Mouse (Mus musculus): ENCODE measurements at regions not wholly inside any gene's neighbourhood (a gene's known extent, or its start where the extent isn't known, plus 50 kb on each side); places are given as distances from the start of the nearest gene placed in this dataset.

DNA sequence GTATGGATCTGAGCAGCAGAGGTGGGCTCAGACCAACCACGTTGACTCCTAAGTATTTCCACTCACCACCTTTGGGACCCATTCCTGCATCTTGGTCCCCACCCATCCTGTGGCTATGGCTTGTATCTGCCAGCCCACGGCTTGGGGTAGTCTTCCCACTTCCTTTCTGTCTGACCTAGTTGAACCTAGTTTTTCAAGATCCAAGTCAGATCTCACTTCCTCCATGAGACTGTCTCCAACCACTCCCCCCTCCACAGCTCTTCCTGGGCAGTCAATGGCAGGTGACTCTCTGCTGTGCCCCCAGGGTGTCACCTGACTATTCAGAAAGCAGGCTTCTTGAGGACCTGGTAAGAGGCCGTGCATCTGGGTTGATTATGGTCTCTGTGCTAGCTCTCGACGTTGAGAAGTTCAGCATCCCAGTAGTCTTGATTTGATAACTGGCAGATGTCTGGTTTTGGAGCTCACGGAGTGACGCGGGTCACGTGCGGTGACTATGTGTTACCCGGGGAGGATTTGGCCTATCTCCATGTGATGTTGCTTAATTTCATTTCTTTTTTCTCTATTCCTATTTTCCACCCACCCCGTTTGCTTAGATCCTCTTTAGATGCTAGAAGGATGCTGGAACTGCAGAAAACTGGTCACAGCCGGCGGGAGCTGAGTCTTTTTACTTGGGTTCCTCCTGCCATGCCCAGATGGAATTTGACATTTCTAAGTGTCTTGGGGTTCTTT, 147.5 kb upstream of the Mrps10 start:
- no peak for DNase-seq

DNA sequence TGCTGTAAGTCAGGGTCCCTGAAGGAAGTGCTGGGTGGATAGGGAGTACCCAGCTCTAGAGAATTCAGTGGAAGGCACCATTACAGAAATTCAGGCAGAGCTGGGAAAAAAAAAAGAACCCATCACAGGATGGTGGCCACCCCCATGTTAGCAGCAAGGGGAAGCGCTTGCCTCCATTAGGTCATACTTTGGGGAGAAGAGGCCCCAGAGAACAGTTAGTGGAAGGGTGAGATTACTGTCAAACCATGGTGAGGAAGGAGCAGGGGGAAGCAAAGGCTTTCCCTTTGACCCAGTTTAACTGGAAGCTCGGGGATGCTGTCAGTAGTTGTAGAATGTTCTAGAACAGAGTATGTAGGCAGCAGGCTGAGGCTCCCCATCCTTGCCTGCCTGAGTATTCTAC, 148.8 kb upstream of the Mrps10 start:
- no peak for DNase-seq

DNA sequence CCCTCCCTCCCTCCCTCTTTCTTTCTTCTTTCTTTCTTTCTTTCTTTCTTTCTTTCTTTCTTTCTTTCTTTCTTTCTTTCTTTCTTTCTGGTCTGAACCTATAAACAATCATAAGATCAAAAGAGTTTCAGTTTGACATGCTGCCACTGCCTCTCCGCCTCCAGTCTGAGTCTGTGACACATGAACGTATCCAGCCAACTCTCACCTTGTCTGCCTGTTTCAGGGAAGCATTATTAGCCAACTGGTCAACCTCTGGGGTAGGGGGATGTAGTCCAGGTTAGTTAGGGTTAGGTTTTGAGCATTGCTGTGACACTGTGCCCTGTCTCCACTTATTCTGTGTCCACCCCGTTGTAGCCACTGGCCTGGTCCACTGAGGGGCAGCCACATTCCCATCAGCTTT, 152.2 kb upstream of the Mrps10 start:
- DNase-seq = no peak

DNA sequence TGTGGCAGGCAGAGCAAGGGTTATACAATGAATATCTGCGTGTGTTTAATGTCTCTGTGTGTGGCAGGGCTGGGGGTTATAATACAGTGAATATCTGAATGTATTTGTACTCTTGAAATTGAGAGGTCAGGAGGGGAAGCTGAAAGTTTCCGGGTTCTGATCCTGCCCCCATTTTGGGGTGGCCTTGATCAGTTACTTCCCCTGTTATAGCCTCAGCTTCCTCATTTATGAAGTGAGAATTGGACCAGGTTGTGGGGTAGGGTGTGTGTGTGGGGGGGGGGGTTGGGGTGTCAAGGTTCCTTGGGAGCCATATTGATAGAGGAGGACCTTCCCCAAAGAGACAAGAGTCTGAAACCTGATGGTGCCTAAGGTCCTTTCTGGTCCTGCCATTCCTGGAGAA, 152.8 kb upstream of the Mrps10 start:
- no peak for DNase-seq

DNA sequence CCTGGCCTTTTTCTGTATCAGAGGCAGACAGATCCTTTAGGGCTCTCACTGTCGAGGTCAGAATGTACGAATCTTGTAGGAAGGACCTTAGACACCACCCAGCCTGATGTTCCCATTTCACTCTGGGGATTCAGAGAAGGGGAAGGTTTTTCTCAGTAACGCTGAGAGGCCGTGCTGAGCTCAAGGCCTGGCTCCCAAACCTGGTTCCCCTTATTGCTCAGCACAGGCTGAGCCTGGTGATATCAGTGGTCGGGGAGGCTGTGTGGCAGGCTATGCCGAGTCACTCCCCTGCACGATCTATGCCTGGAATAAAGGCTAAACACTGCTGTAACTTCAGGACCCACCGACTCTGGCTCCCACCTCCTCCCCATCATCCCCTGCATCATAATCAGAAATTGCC, 154.6 kb upstream of the Mrps10 start:
- DNase-seq = no peak

DNA sequence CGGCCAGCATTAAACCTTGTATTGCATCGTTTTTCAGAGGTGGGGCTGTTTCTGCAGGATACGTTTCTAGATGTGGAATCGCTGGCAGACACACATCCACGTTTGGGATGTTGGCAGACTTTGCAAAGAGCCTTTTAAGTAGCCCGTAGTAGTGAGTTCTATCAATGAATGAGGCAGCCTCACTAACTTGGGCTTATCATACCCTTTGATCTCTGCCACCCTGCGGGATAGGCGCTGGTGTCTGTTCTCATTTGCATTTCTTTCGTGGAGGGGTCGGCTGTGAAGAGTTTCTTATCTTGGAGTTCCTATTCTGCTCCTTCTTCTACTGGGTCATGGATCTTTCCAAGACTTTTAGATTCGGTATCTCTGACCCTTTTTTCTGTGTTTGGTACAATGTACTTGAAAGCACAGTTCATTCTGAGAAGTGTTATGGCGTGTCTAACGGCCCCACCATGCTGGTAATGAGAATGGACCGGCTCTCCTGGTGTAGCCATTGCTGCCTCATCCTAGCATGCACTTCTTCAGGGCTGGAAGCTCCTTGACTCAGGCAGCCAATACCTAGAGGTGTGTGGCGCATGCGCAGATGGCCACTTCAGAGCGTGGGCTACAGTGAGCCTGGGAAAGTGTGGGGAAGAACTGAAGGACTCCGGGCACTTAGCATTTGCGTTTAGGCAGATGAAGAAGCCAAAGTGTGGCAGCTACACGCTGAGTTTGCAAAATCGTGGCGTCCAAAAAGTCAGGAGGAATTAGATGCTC, 158.1 kb upstream of the Mrps10 start:
- no peak for DNase-seq

DNA sequence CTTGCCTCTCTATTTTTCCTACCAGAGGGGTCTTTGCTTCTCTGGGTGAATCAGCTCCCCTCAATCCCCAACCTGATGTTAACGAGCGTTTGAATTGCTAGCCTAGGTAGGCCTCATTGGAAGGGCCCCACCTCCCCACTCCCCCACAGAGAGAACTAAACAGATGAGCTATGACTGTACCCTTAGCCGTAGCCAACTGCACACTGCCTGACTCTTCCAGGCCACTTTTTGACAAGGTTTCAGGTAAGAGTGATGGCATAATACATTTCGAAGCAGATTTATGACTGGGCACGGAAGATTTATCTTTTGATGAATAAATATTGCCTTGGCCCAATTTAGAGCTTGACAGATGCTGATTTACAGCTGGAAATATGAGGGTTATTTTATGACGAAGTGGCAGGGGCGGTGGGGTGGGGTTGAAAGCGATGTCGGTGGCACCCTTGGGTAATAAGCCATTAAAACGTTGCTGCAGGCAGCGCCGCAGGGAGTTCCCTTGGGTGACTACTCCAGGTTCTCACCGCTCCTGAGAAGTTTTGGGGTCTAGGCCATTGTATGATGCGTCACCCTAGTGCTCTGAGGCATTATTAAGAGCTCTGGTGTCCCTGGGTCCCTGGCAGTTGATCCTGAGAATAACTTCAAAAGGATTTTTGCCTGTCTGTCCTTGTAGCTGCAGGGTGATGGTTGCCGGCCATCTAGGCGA, 159.7 kb upstream of the Mrps10 start:
- no peak for DNase-seq

DNA sequence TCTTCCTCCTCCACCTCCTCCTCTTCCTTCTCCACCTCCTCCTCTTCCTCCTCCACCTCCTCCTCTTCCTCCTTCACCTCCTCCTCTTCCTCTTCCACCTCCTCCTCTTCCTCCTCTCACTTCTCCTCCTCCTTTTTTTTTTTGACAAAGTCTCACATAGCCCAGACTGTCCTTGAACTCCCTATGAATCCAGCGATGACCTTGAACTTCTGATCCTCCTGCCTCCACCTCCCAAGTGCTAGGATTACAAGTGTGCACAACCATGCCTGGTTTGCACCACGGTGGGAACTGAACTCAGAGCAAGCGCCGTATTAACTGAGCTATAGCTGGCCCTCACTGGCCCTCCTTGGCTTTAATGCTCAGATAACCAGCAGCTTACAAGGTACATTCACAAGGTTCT, 161.2 kb upstream of the Mrps10 start:
- DNase-seq = no peak

DNA sequence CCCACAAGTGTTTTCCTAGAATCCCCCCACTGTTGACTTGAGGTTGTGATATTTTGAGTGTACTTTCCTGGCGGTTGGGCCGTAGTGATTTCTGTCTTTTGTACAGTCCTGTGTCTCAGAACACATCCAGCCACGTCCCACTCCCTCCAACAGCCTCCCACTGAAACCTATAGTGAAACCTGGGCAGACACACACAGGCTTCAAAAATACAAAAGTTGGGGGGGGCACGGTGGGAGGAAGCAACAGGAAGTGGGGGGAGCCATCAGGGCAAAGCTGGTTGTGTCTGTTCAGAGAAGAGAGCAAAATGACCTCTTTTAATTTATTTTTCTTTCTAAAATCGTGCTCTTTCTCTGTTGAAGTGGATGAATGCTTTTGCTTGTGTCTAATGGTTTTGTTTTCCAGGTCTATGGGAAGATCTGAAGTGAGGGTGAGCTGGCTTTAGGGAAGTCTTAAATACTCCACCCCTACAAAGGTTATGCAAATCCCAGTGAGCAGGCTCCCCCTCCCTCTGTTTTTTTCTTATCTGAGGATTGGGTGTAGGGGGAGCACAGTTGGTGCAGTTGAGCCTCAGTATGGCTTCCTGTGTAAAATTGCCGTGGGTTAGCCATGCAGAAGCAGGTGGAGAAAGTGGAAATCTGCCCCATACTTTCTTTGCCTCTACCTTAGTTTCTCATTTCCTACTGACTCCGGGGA, 164.1 kb upstream of the Mrps10 start:
- DNase-seq = no peak

DNA sequence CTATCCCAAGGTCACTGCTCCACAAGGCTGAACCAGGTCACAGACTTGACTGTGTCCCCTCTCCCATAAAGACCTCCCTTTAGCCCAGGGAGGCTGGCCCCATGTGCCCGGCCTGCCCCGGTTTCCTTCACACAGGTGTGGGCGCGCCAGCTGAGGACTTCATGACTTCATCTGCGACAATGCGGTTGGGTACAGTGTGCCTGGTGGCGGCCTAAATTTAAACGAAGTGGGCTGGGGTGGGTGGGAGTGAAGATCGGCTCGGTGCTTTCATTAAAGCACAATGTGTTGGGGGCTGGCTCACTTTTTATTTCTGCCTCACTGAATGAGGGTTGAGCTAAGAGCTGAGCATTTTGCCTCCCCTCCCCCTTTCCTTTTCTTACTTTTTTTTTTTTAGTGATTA, 169.5 kb upstream of the Mrps10 start:
- no peak for DNase-seq

DNA sequence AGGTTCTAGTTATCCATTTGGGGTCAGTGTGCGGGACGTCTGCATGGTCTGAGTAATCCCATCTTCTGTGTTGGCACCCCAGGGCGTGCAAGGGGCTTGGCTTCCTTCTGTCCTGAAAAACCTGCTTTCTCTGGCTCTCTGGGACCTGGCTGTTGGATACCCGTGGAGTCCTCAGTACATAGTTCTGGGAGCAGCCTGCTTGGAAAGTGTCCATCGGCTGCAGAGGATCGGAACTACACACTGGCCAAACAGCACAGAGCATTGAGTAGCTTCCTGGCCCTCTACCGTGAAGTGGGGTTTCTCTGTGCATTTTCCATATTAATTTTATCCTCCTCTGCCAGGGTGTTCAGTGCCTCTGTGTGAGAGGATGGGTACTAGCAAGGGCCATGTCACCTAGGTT, 170.7 kb upstream of the Mrps10 start:
- peak; percentile 23 to 26 for DNase-seq

DNA sequence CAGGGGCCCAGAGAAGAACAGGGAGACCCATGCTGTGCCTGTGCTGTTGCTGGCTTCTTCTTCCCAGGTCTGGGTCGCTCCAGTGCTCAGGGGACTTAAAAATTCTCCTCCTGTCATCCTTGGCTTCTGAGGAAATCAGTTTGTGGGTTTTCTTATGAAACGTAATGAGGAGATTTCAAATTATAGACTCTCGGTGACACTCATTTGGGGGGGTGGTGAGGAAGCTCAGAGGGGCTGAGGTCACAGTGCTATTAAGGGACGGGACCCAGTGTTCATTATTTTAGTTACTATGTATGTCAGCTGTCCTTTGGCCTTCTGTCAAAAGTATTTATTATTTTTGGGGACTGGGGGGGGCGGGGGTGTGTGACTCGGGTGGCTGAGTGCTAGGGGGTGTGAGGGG, 171.7 kb upstream of the Mrps10 start:
- DNase-seq = no peak

DNA sequence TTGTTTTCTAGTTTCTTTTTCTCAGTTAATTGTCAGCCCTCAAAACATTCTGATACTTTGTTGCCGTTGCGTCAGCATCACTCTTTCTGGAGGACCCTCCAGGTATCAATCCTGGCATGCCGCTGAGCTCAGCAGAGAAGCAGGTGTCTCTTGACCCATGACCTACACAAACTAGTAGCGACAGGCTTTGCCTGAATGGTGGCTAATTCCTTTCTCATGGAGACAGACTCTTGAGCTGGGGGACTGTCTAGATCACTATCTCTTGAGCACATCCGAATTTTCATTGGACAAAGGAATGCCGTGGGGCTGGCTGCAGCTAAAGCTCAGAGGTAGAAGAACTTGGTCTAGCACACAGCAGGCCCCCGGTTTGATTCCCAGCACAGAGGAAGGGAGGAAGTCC, 172.7 kb upstream of the Mrps10 start:
- no peak for DNase-seq

DNA sequence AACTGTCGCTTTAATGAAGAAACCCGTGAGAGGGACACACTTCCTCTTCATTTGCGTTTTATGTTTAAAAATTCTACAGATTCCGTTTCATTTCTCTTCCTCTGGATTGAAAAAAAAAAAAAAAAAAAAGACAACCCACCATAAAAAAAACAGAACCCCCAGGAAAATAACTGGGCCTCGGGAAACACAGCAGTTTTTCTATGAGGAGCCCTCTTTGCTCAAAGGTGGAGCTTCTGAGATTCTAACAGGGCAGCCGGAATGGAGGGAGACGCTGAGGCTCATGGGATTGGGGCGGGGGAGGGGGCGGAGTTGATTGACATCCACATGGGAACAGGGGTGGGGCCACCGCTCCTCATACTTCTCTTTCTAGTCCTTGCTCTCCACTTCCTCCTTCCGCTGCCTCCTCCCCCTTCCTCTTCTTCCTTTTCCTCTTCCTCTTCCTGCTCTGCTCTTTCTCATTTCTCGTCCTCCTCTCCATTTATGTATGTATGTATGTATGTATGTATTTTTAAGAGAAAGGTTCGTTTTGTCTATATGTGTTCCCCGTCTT, 174.1 kb upstream of the Mrps10 start:
- DNase-seq = no peak

DNA sequence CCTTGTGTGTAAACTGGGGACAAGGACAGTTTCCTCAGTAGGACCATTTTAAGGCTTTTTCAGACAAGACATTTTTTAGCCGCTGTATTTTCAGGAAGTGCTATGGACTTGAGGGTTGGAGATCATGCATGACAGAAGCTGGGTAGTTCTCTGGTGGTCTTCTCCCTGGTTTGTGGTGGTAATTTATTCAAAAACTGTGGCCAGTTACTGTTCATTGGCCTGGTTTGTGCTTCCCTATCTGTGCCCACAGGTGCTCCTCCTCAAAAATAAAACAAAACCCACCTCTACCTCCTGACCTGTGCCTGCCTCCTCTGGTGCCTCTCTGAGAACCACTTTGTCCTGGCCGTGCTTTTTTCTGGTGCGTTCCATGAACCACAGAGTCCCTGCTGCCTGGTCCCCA, 177.3 kb upstream of the Mrps10 start:
- DNase-seq = no peak

DNA sequence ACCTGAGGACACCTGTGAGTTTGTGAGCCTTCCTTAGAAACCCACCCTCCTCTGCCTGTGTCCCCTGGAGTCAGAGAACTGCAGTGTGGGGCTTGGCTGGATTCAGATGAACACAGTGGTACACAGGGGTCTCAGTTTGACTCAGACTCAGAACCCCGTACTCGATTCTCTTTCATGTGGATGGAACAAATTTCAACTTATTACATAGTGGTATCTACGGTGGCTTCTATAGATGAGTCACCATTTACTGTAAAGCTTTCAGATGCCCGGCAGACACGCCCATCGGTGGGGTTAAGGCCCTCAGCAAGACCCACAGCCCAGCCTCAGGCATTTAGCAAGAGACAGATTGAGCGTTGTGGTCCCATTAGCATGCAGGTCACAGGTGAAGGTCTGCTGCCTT, 178.9 kb upstream of the Mrps10 start:
- no peak for DNase-seq

DNA sequence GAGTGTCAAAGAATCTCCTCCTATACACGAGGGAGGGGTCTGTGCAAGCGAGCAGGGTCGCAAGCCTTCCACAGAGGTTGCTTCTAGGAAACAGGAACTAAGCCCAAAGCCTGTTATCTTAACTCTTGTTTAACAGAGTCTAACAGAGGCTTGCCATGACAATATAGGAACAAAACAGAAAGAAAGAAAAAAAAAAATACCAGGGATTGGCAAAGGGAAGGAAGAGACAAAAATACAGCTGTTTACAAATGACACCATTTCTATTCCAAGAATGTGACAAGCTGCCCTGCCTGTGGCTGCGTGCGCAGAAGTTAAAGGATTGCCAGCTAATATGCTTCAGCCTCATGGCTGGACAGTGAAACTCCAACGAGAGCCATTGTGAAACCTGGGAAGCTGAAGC, 173.8 kb upstream of the Ubr2 start:
- DNase-seq = no peak

DNA sequence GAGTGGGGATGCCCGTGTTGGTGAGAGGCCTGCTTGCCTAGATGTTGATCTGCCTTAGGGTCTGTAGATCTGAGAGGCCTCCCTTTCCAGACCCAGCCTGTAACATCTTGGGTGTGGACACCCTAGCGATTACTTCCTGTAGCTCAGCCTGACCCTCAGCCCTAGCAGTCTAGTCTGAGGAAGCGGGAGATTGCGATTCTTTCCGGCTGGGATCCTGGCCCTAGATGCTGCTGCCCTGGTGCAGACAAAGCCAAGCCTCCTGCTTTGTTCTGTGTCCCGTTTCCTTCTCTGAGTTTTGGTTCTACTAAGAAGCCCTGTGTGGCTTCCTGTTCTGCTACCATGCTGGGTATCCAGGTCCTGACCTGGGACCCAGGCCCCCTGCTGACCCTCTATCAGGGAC, 171.8 kb upstream of the Ubr2 start:
- no peak for DNase-seq

DNA sequence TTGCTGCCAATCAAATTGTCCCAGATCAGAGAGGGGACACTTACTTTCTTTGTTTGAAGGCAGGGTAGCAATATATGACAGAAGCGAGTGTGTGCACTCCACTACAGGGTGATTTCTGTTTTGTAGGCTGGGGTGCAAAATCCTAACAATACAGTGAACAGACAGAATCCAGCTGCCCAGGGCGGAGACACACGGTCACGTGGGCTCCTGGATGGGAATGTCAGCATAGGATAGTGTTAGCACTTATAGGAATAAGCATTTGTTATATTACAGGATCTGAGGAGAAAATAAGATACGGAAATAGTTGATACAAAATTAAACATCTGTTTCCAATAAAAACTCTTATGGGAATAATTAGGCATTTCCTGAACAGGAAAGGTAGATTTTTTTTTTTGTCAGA, 169.1 kb upstream of the Ubr2 start:
- no peak for DNase-seq

DNA sequence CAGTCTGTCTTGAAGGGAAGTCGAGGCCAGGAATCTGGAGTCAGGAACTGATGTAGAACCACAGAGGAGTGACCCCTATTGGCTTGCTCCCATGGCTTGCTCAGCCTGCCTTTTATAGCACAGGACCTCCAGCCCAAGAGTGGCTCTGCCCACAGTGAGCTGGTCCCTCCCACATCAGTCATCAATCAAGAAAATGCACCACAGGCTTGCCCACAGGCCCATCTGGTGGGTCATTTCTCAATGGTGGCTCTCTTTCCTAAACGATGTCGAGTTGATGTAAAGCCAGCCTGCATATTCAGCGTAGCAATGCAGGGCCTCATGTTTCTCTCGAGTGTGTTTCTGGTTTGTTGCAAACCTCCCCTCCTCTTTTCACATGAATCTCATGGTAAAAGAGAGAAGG, 168.3 kb upstream of the Ubr2 start:
- no peak for DNase-seq

DNA sequence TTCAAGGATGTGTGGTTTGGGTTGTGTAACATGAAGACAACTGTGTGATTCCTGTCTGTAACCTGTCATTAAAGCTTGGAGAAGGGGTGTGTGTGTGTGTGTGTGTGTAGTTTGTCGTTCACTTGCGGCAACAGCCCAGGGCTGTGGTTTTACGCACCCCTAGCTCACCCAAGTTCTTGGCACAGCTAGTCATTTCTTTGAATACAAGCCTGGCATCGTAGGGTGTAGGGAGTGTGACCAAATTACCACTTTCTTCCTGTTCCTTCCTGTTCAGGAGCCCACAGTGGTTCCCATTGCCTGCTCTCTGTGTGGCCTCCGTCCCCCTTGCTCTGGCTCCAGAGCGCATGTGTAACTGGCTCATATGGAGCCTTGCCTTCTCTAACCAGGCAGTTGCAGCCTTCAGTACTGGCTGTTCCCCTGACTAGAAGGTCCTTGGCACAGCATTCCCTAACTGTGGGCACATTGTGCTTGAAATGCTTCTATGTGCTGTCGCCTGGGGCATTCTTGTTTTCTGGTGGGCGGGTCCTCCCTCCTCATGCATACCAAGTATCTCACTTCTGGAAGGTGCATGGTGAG, 167.4 kb upstream of the Ubr2 start:
- no peak for DNase-seq

DNA sequence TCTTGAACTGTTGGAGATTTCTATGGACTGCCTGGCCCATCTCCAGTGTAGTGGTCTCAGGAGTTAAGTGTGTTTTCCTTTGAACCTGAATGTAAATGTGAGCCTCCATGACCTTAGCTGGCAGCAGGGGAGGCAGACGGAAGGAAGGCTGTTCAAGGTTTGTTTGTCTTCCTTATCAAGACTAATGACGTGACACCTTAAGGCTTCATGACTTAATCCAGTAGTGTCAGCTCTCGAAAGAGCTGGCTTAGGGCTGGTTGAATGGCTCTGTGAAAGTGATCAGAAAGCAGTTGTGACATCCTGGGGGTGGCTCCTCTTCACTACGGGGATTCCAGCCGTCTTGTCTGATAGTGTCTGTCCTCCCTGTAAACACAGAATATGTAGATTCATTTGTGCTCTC, 166.0 kb upstream of the Ubr2 start:
- DNase-seq = no peak

DNA sequence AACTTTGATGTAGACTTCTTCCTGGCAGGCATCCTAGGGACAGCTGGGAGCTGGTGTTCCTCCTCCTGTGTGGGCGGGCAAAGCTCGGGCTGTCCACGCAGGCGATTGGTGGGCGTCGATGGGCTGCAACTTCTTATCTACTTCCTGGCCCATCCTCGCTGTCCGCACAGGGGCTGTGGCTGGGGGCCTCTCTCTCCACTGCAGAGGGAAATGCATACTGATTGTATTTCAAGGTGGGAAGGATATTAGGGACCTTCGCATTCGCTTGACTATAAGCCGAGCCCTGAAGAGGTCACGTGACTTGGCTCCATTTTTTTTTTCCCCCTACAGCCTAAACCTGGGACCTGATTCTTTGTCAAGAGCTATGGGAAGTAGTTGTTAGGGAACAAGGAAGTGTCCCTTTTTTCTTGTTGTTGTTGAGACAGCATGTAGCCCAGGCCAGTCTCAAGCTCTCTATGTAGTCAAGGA, 164.4 kb upstream of the Ubr2 start:
- peak; percentile 69 to 80 for DNase-seq
